Mouse (Mus musculus): ENCODE measurements around the gene Rnf220. TPM values are rescaled to one million over a fixed set of nuclear protein-coding genes. Genes with fewer than 3 reads are reported as not detected.

Rnf220 gene
- total and polyA plus RNA-seq, 2 experiments from 2014 or later, result 25.6 to 62.3 TPM

DNA sequence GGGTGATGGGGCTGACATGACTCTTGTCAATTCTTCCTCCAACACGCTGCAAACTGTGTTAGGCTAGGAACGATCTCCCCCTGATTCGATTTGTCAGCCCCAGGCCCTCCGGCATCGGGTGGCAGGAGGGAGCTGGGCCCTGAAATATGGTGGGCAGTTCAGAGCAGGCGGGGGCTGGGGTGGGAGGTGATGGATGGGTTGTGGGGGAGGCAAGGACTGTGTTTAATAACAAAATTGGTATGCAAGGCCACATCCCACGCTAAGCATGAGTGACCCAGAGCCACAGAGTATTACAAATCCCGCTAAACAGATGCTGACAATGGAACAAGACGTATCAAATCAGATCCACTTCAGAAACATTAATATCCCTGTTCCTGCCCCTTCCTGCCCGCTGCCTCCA, 196.9 kb downstream of the Rnf220 start:
- TF ChIP-seq EP300 (IDR thresholded peaks at IDR 0.05; ENCODE audit: low read depth) (no peak), CTCF (IDR thresholded peaks at IDR 0.05; ENCODE audit: low read depth) (no peak)
- 83% methylated on average over 10 of the region's 10 CpGs for WGBS

DNA sequence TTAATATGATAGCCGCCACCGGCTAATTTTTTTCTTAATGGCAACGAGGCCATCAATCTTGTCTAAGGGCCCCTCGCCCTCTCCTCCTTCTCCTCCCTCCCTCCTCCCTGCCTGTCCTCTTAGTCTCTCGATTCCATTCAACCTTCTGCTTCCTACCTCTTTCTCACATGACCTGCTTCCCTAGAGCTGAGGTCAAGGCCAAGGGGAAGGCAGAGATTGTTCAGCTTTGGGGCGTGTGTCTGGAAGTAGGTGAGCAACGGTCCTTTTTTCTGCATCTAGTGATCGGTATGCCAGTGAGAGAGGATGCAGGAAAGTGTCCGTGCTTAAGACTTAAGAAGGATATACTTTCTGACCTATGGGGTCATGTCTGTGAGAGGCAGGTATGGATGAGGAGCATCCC, 199.0 kb downstream of the Rnf220 start:
- DNase-seq (ENCODE audit: low spot score) (no peak), ATAC-seq (ENCODE audit: insufficient read depth, low read depth) (no peak)
- Histone ChIP-seq H3K9me3 (replicated peaks; ENCODE audit: control insufficient read depth, low read length) (no peaks in the 10 kb centered on the region), H3K36me3 (replicated peaks; ENCODE audit: control insufficient read depth, insufficient read depth, low read length) (no peaks in the 10 kb centered on the region), H3K4me2 (ENCODE audit: low read depth, low read length) (no peak overlapping the region), H3K27ac (ENCODE audit: low read depth) (no peak overlapping the region), H3K4me1 (ENCODE audit: control insufficient read depth, insufficient read depth) (no peaks in the 10 kb centered on the region), H3K27me3 (ENCODE audit: control insufficient read depth, insufficient read depth, low read length) (peaks cover 4% of the 10 kb centered on the region; the same call in 1 of the 2 replicates), H3K4me3 (ENCODE audit: low read depth, low read length) (no peak overlapping the region), H3K9ac (replicated peaks; ENCODE audit: low read depth, low read length) (no peak overlapping the region)
- 78% methylated on average over 9 of the region's 9 CpGs for WGBS
- TF ChIP-seq CTCF (IDR thresholded peaks at IDR 0.05; ENCODE audit: low read depth), result no peak
- TF ChIP-seq EP300 (IDR thresholded peaks at IDR 0.05; ENCODE audit: low read depth), result no peak

More for the DNA sequence above, 196.9 kb downstream of the Rnf220 start:
- Histone ChIP-seq H3K9me3 (replicated peaks; ENCODE audit: control insufficient read depth, low read length) (no peaks in the 10 kb centered on the region), H3K9ac (replicated peaks; ENCODE audit: low read depth, low read length) (no peak overlapping the region), H3K4me1 (ENCODE audit: control insufficient read depth, insufficient read depth) (peaks cover 6% of the 10 kb centered on the region), H3K4me3 (ENCODE audit: low read depth, low read length) (no peak overlapping the region), H3K36me3 (replicated peaks; ENCODE audit: control insufficient read depth, insufficient read depth, low read length) (no peaks in the 10 kb centered on the region), H3K27ac (ENCODE audit: low read depth) (no peak overlapping the region), H3K27me3 (ENCODE audit: control insufficient read depth, insufficient read depth, low read length) (peaks cover 21% of the 10 kb centered on the region), H3K4me2 (ENCODE audit: low read depth, low read length) (no peak overlapping the region)
- DNase-seq (ENCODE audit: low spot score) (no peak), ATAC-seq (ENCODE audit: insufficient read depth, low read depth) (no peak)

DNA sequence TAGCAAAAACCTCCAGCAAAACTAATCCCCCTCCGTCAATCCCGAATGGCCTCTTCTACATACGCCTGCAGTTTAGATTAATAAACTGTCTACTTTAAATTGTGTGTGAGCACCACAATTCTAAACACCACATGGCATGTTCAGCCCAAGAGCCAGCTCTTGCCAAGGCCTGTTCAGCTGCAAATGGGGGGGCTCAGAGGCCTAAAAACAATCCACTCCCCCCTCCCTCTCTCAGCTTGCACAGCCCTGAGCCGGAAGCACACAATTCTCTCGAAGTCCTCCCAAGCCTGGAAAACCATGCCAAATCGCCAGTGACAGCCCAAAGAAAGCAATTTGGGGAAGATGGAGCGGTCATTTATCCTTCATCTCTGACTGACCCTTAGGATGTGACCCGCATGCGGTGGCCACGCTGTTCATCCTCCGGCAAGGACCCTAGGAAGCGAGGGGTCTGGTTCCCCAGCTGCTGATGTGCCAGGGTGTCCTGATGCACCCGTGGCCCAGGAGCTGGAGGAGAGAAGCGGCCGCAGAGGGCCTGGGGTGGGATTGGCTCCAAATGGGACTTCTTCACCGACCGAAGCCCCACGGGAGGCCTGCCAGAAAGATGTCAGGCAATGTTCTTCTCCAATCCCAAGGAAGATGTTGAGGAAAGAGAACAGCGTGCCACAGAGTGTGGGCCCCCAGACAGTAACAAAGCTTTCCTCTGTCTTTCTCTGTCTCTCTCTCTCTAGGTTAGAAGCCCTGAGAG, 199.8 kb downstream of the Rnf220 start:
- Histone ChIP-seq H3K9me3 (replicated peaks; ENCODE audit: control insufficient read depth, low read length) (no peaks in the 10 kb centered on the region), H3K36me3 (replicated peaks; ENCODE audit: control insufficient read depth, insufficient read depth, low read length) (no peaks in the 10 kb centered on the region), H3K4me2 (ENCODE audit: low read depth, low read length) (no peak overlapping the region), H3K4me1 (ENCODE audit: control insufficient read depth, insufficient read depth) (no peaks in the 10 kb centered on the region), H3K4me3 (ENCODE audit: low read depth, low read length) (no peak overlapping the region), H3K27ac (ENCODE audit: low read depth) (no peak overlapping the region), H3K27me3 (ENCODE audit: control insufficient read depth, insufficient read depth, low read length) (no peaks in the 10 kb centered on the region), H3K9ac (replicated peaks; ENCODE audit: low read depth, low read length) (no peak overlapping the region)
- DNase-seq (ENCODE audit: low spot score), result no peak
- WGBS, result 84% methylated on average over 19 of the region's 19 CpGs
- ATAC-seq (ENCODE audit: insufficient read depth, low read depth), result no peak
- no peak for TF ChIP-seq CTCF (IDR thresholded peaks at IDR 0.05; ENCODE audit: low read depth)

DNA sequence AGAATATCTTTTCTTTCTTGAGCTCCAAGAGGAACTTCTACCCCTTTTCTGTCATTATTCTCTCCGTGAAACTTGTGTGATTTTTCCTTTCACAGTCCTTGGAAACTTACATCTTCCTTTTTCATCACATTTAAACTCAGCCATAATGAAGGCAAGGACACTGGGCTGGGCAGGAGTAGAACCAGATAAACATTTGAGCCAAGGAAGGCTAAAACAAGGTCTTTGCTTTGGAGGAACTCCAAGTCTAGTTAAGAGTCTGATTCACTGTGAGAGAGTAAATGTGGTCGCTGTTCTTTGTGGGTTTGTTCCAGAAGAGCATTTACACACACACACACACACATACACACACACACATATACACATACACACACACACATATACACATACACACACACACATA, 205.2 kb downstream of the Rnf220 start:
- TF ChIP-seq CTCF (IDR thresholded peaks at IDR 0.05; ENCODE audit: low read depth) (no peak), EP300 (IDR thresholded peaks at IDR 0.05; ENCODE audit: low read depth) (no peak)
- WGBS, result 74% methylated on average over 2 of the region's 2 CpGs
- DNase-seq (ENCODE audit: low spot score), result no peak
- Histone ChIP-seq H3K4me2 (ENCODE audit: low read depth, low read length) (no peak overlapping the region), H3K9me3 (replicated peaks; ENCODE audit: control insufficient read depth, low read length) (no peaks in the 10 kb centered on the region), H3K36me3 (replicated peaks; ENCODE audit: control insufficient read depth, insufficient read depth, low read length) (0 out of 2 replicates have a peak, but pooled peaks cover 4% of the 10 kb centered on the region), H3K27me3 (ENCODE audit: control insufficient read depth, insufficient read depth, low read length) (no peaks in the 10 kb centered on the region), H3K9ac (replicated peaks; ENCODE audit: low read depth, low read length) (no peak overlapping the region), H3K27ac (ENCODE audit: low read depth) (no peak overlapping the region), H3K4me1 (ENCODE audit: control insufficient read depth, insufficient read depth) (peaks cover 6% of the 10 kb centered on the region), H3K4me3 (ENCODE audit: low read depth, low read length) (no peak overlapping the region)
- ATAC-seq (ENCODE audit: insufficient read depth, low read depth), result no peak

DNA sequence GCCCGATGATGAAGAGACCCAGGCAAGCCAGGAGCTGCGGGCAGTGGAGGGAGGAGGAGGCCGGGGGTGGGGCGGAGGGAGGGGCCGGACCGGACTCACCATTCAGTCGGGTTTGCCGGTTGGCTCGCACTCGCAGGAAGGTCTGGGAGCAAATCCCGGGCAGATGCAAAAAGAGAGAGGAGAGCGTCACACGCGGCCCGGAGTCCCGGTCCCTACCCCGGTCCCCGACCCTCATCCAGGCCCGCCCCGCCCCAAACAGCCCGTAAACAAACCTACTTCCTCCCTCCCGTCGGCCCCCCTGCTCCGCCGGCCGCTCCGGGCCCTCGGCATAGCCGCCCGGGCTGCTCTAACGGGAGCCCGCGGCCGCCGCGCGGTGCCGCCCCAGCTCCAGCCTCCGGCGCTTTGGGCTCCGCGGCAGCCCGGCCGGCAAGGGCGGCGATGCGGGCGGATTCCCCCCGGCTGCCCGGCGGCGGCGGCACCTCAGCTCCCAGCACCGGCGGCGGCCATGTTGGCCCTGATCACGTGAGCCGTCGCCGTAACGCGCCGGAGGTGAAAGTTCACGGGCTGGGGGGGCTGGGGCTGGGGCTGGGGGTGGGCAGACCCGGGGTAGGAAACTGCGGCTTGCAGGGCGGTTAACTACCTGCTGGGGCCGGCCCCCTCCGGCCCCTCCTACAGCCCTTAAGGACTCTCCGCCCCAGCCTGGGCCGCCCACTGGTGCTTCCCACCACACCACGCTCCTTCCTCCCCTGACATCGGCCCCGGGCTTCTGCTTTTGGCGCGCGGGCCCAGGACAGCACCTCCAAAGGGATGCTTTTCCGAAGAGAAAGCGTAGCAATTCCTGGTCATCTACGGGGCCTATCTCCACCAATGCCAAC, 207.7 kb downstream of the Rnf220 start:
- H3K36me3 ChIP-seq (replicated peaks; ENCODE audit: control insufficient read depth, insufficient read depth, low read length), result peaks cover 29% of the 10 kb centered on the region
- H3K4me3 ChIP-seq (ENCODE audit: low read depth, low read length), result peak overlapping the region; percentile 65
- TF ChIP-seq CTCF (IDR thresholded peaks at IDR 0.05; ENCODE audit: low read depth) (no peak), EP300 (IDR thresholded peaks at IDR 0.05; ENCODE audit: low read depth) (no peak)
- DNase-seq (ENCODE audit: low spot score), result peak; percentile 86
- H3K9ac ChIP-seq (replicated peaks; ENCODE audit: low read depth, low read length), result peak overlapping the region; percentile 70
- no peaks in the 10 kb centered on the region for H3K27me3 ChIP-seq (ENCODE audit: control insufficient read depth, insufficient read depth, low read length)
- peaks cover 6% of the 10 kb centered on the region for H3K4me1 ChIP-seq (ENCODE audit: control insufficient read depth, insufficient read depth)
- peak; percentile 87 for ATAC-seq (ENCODE audit: insufficient read depth, low read depth)
- H3K4me2 ChIP-seq (ENCODE audit: low read depth, low read length), result peak overlapping the region; percentile 87
- under 1% methylated on average over 60 of the region's 80 CpGs for WGBS
- no peaks in the 10 kb centered on the region for H3K9me3 ChIP-seq (replicated peaks; ENCODE audit: control insufficient read depth, low read length)
- H3K27ac ChIP-seq (ENCODE audit: low read depth), result peak overlapping the region; percentile 90
